ENCODE assay signal across 1 mouse cellular context in the genomic region with DNA sequence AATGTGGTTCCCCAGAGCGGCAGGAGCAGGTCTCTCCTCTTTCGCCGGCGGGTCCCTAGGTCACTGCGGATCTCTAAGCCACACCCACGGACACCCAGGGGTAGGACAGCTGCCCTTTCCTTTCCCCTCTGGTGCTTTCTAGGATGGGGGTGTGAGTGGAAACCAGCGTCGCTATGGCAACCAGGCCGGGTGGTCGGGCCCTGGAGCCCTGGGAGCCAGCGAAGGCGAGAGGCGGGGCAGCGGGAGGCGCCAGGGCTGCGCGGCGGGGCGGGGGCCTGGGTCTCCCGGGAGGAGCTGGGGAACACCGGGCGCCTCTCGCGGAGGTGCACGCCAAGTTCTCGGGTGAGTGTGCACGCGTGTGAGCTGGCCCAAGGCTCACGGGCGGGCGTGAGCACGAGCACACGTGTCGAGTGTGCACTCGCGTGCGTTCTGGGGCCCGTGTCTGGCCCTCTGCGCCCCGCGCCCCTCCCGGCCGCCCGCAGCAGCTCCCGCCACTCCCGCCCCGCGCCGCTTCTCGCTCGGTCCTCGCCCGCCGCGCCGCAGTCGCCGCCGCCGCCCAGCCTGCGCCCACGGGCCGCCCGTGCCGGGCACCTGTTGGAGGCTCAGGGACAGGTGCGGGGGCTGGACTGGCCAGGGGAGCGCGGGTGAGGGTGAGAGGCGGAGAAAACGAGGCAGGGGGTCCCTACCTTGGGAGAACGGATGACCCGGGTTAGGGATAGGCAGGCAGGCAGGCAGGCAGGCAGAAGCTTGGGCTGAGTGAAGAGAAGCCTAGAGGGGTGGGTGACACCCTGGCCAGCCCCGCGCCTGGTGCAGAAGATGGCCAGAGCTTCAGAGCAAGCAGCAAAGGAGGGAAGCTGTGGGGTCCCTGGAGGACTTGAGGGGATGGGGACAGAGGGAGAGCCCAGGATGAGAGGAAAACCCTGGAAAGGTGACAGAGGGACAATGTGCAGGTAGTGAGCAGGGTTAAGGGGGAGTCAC.
TF ChIP-seq lines count a peak whose summit lies in the region.

No protein-coding gene starts in this region.

TF ChIP-seq in ES-E14, 5 proteins besides CTCF, POLR2A, EP300 and RAD21 (continued from another document):
- TF ChIP-seq HCFC1 (IDR thresholded peaks at IDR 0.05; ENCODE audit: borderline replicate concordance, insufficient read depth, low read length) (no peak), ZC3H11A (IDR thresholded peaks at IDR 0.05; ENCODE audit: borderline replicate concordance, low read depth, low read length) (no peak), CHD2 (IDR thresholded peaks at IDR 0.05; ENCODE audit: low read depth, low read length) (no peak), ZNF384 (IDR thresholded peaks at IDR 0.05; ENCODE audit: low read depth, low read length) (no peak)
